Mouse (Mus musculus): ENCODE measurements at regions not wholly inside any gene's neighbourhood (a gene's known extent, or its start where the extent isn't known, plus 50 kb on each side); places are given as distances from the start of the nearest gene placed in this dataset.
A peak's percentile ranks its signal among the peaks of the same experiment; 100 is the strongest.
"Not testable (repeated sequence)": the region's sequence is repeated elsewhere in the genome, so short reads cannot be mapped to it uniquely, and the experiment has no call there.

GRCm38 (mm10) chr13:70192101-70193025 lies 390.2 kb downstream of the Med10 start:
- no peak for DNase-seq (ENCODE audit: low spot score in 2 of 2)

GRCm38 (mm10) chr13:70193270-70193669 lies 391.1 kb downstream of the Med10 start:
- DNase-seq (ENCODE audit: low spot score in 2 of 2), result no peak

GRCm38 (mm10) chr13:70195854-70196253 lies 393.7 kb downstream of the Med10 start:
- DNase-seq (ENCODE audit: low spot score in 2 of 2), result no peak

GRCm38 (mm10) chr13:70198638-70199037 lies 396.4 kb downstream of the Med10 start:
- no peak for DNase-seq (ENCODE audit: low spot score in 2 of 2)

GRCm38 (mm10) chr13:70199087-70199486 lies 396.9 kb downstream of the Med10 start:
- no peak for DNase-seq (ENCODE audit: low spot score in 2 of 2)

- no peak for DNase-seq (ENCODE audit: low spot score in 2 of 2)
These were observed 403.1 kb downstream of the Med10 start for GRCm38 (mm10) chr13:70205334-70205733.

- DNase-seq (ENCODE audit: low spot score in 2 of 2), result no peak
These were observed 408.0 kb downstream of the Med10 start for GRCm38 (mm10) chr13:70210158-70210557.

- DNase-seq (ENCODE audit: low spot score in 2 of 2), result no peak
These were observed 410.8 kb downstream of the Med10 start for GRCm38 (mm10) chr13:70213017-70213416.

- no peak for DNase-seq (ENCODE audit: low spot score in 2 of 2)
These were observed 411.4 kb downstream of the Med10 start for GRCm38 (mm10) chr13:70213622-70214021.

- DNase-seq (ENCODE audit: low spot score in 2 of 2), result no peak
These were observed 411.9 kb downstream of the Med10 start for GRCm38 (mm10) chr13:70214022-70214654.

GRCm38 (mm10) chr13:70216134-70216533 lies 413.9 kb downstream of the Med10 start:
- DNase-seq (ENCODE audit: low spot score in 2 of 2), result no peak

GRCm38 (mm10) chr13:70217429-70218133 lies 415.4 kb downstream of the Med10 start:
- DNase-seq (ENCODE audit: low spot score in 2 of 2), result no peak

- DNase-seq (ENCODE audit: low spot score in 2 of 2), result no peak
These were observed 413.9 kb downstream of the Ice1 start for GRCm38 (mm10) chr13:70223485-70223884.

GRCm38 (mm10) chr13:70227167-70227566 lies 410.3 kb downstream of the Ice1 start:
- DNase-seq (ENCODE audit: low spot score in 2 of 2), result no peak

GRCm38 (mm10) chr13:70233896-70234799 lies 403.3 kb downstream of the Ice1 start:
- peak; percentile 48 to 68 for DNase-seq (ENCODE audit: low spot score in 2 of 2)

GRCm38 (mm10) chr13:70243598-70244157 lies 393.8 kb downstream of the Ice1 start:
- no peak for DNase-seq (ENCODE audit: low spot score in 2 of 2)

GRCm38 (mm10) chr13:70260003-70260496 lies 377.4 kb downstream of the Ice1 start:
- no peak for DNase-seq (ENCODE audit: low spot score in 2 of 2)

GRCm38 (mm10) chr13:70263654-70264053 lies 373.8 kb downstream of the Ice1 start:
- DNase-seq (ENCODE audit: low spot score in 2 of 2), result no peak

GRCm38 (mm10) chr13:70276884-70277378 lies 360.5 kb downstream of the Ice1 start:
- DNase-seq (ENCODE audit: low spot score in 2 of 2), result not testable (repeated sequence)

Data from gastrocnemius, postnatal 4 days (tissue).